Mouse (Mus musculus) embryonic facial prominence, embryonic 10.5 days (tissue): ENCODE measurements around the gene Copg2. TPM values are rescaled to one million over a fixed set of nuclear protein-coding genes. Genes with fewer than 3 reads are reported as not detected.
A peak's percentile ranks its signal among the peaks of the same experiment; 100 is the strongest.

Source experiments
- DNase-seq: peaks from one replicate; pipeline ENCODE4 v3.0.0-alpha.2; 2017; ENCODE audit warnings: low spot score
- H3K27ac ChIP-seq: fragments of 300-500 bp; sonication (generic); replicated peaks from 2 replicates; pipeline ENCODE4 v1.5.1; 2016; ENCODE audit warnings: mild to moderate bottlenecking
- H3K27me3 ChIP-seq: fragments of 300-500 bp; sonication (generic); replicated peaks from 2 replicates; pipeline ENCODE4 v1.6.1; 2016; ENCODE audit warnings: low read depth, mild to moderate bottlenecking; ENCODE audit not compliant: poor library complexity, severe bottlenecking
- H3K36me3 ChIP-seq: fragments of 300-500 bp; sonication (generic); replicated peaks from 2 replicates; pipeline ENCODE4 v1.6.1; 2016; ENCODE audit warnings: mild to moderate bottlenecking, moderate library complexity
- H3K4me1 ChIP-seq: fragments of 300-500 bp; sonication (generic); 2 replicates; pipeline ENCODE4 v1.6.1; 2016
- H3K4me3 ChIP-seq: fragments of 300-500 bp; sonication (generic); 2 replicates; pipeline ENCODE4 v1.5.1; 2016; ENCODE audit warnings: mild to moderate bottlenecking, moderate library complexity
- H3K9me3 ChIP-seq: fragments of 300-500 bp; sonication (generic); 2 replicates; pipeline ENCODE4 v1.6.1; 2016; ENCODE audit warnings: mild to moderate bottlenecking
- WGBS: fragments of 180-500 bp; shearing (Covaris S2); methylation state at CpG from one replicate; pipeline ENCODE4 v1.1.7; 2016; 5-methylcytosine and 5-hydroxymethylcytosine counted together
- polyA plus RNA-seq: library from polyadenylated mRNA; unstranded; fragments of >200 nt; fragmentation: Nextera tagmentation; extraction: Ambion mirVana; gene quantifications from 2 replicates; pipeline ENCODE4 v1.2.1, GENCODE M21; 2016

Gene Copg2
- polyA plus RNA-seq, 1 experiment from 2014 or later, result 31.5 TPM

DNA sequence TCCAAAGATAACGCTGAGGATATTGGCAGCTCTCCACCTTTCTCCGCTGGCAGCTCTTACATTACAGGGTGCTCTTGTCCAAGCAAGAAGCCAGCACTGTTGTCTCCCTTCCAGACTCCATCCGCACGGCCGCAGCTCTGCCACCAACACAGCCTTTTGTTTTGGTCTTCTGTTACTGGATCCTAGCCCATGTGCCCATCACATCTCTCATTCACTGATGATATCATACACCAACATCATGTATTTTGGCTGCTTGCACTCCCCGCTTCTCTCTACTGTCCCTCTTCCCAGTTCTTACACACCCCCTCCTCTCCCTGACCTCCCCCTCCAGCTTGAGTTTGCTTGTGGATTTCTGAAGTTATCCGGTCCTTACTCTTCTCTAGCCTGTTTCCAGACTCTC, 179.8 kb downstream of the Copg2 start:
- Histone ChIP-seq H3K27ac (peak overlapping the region; percentile 51; the same call in 1 of the 2 replicates), H3K9me3 (no peaks in the 10 kb centered on the region), H3K36me3 (no peaks in the 10 kb centered on the region), H3K27me3 (no peaks in the 10 kb centered on the region), H3K4me1 (peaks cover 34% of the 10 kb centered on the region), H3K4me3 (no peak overlapping the region)
- 94% methylated on average over 7 of the region's 7 CpGs for WGBS
- DNase-seq, result no peak

- no peak for DNase-seq
- Histone ChIP-seq H3K27me3 (no peaks in the 10 kb centered on the region), H3K27ac (no peak overlapping the region; the same call in 1 of the 2 replicates), H3K4me3 (no peak overlapping the region), H3K36me3 (no peaks in the 10 kb centered on the region), H3K4me1 (peaks cover 34% of the 10 kb centered on the region), H3K9me3 (no peaks in the 10 kb centered on the region)
- 89% methylated on average over 5 of the region's 5 CpGs for WGBS
Measured at GRCm38 (mm10) chr6:30714891-30715471, 181.6 kb downstream of the Copg2 start.

DNA sequence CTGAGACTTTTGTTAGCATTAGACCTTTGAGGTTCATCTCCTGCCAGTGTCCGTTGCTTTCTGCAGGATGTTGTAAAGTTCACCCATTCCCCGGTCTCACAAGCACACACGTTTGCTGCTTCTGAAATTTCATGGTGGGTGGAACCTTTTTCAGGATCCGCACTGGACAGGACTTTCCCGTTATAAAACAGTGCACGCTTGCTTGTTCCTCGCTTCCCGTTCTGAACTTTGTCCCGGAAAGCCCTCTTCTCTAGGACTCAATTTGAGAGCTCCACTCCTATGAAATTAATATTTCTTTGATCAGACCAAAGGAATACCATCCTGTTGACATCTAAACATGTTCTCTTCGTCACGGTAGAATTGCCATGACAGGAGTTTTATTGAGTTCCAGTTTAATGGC, 182.7 kb downstream of the Copg2 start:
- H3K4me1 ChIP-seq, result peaks cover 40% of the 10 kb centered on the region
- H3K36me3 ChIP-seq, result no peaks in the 10 kb centered on the region
- 89% methylated on average over 11 of the region's 11 CpGs for WGBS
- H3K27me3 ChIP-seq, result no peaks in the 10 kb centered on the region
- H3K27ac ChIP-seq, result peak overlapping the region; percentile 19; the same call in 1 of the 2 replicates
- H3K4me3 ChIP-seq, result no peak overlapping the region
- no peaks in the 10 kb centered on the region for H3K9me3 ChIP-seq
- no peak for DNase-seq

GRCm38 (mm10) chr6:30713455-30713854, 183.1 kb downstream of the Copg2 start:
- H3K4me1 ChIP-seq, result peaks cover 41% of the 10 kb centered on the region
- peak overlapping the region; percentile 19; the same call in 1 of the 2 replicates for H3K27ac ChIP-seq
- no peaks in the 10 kb centered on the region for H3K27me3 ChIP-seq
- H3K4me3 ChIP-seq, result no peak overlapping the region
- H3K36me3 ChIP-seq, result no peaks in the 10 kb centered on the region
- no peak for DNase-seq
- whole genome bisulfite sequencing, result 88% methylated on average over 6 of the region's 6 CpGs
- no peaks in the 10 kb centered on the region for H3K9me3 ChIP-seq

DNA sequence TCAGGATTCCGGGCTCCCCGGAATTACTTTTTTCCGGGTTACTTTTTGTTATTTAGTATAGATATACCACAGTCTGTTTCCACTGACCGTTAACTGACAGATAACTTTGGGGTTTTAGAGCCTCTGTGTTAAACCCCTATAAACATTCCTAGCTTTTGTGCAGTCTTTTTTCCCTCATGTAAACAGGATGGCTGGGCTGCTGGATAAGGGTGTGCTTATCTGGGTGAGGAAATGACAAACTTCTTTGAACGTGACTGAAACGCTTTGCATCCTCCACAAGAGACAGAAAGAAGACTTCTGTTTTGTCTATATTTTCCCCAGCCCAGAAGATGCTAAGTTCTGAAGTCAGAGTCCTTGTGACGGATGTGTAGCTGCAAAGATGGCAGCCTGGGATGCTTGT, 184.1 kb downstream of the Copg2 start:
- Histone ChIP-seq H3K27ac (peak overlapping the region; percentile 52), H3K27me3 (no peaks in the 10 kb centered on the region), H3K4me1 (peaks cover 42% of the 10 kb centered on the region), H3K36me3 (no peaks in the 10 kb centered on the region), H3K4me3 (no peak overlapping the region), H3K9me3 (no peaks in the 10 kb centered on the region)
- 74% methylated on average over 7 of the region's 7 CpGs for WGBS
- DNase-seq, result no peak

GRCm38 (mm10) chr6:30711365-30711763, 185.2 kb downstream of the Copg2 start:
- H3K4me3 ChIP-seq, result no peak overlapping the region
- peaks cover 45% of the 10 kb centered on the region for H3K4me1 ChIP-seq
- 67% methylated on average over 10 of the region's 10 CpGs for WGBS
- no peaks in the 10 kb centered on the region for H3K27me3 ChIP-seq
- no peak for DNase-seq
- H3K27ac ChIP-seq, result no peak overlapping the region; the same call in 1 of the 2 replicates
- no peaks in the 10 kb centered on the region for H3K9me3 ChIP-seq
- no peaks in the 10 kb centered on the region for H3K36me3 ChIP-seq

DNA sequence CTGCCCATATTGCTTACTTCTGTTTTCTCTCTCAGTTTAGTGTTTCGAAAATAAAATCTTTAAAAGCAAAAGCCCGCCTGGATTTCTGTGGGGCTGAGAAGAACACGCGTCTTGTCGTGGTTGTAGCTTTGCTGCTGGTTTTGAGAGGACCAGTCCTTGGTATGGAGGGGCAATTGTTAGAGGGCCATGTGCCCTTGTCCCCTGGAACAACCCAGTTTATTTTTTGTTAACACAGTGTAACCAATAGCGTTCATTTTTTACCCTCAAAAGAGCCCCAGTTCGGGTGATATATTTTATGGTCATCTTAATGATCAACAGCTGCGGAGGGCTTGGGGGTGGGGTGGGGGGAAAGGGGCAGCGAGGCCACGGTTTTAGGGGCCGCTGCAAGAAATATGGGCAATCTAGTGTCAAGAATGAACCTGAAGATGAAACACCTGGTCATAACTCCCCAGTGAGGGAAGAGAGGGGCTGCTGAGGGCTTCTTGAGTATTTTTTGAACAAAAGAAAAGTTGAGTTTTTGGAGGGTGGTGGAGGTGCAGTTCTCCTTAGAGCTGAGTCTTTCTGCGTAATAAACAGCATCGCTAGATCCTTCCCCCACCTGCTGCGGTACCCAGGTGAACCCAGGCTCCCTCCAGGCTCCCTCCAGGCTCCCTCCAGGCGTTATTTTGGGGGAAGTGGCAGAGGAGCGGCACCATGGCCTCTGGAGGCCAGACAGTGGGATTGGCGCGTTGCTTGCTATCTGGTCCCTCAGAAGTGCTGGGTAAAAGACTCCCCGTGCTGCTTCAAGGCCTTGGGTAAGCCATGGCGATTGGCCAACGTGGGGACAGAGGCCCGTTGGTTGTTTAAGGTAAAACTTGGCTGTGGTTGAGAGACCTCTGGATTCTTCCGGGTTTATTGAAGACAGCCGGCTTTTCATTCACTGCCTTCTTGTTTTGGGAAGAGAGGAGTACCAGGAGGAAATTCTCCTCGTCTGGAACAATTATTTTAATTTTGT, 185.9 kb downstream of the Copg2 start:
- DNase-seq, result no peak
- Histone ChIP-seq H3K27ac (peak overlapping the region; percentile 83), H3K27me3 (no peaks in the 10 kb centered on the region), H3K36me3 (no peaks in the 10 kb centered on the region), H3K4me1 (peaks cover 45% of the 10 kb centered on the region), H3K9me3 (no peaks in the 10 kb centered on the region), H3K4me3 (no peak overlapping the region)
- WGBS, result 64% methylated on average over 25 of the region's 25 CpGs

DNA sequence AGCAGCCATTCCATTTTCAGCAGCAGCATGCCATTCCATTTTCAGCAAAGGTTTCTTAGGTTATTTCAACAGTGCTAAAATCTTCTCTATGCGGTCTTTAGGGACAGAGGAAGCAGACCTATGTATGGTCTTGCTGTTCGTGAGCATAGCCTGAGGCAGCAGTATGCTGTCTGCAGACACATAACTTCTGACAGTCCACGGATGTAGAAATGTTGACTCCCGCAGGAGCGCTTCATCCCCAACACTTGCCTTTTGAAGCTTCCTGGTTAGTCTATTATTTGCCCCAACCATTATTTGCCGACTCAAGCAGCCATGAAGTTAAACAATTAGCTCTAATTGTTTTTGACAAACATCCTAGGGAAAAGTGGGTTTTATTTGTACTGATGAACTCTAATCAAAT, 187.5 kb downstream of the Copg2 start:
- no peaks in the 10 kb centered on the region for H3K9me3 ChIP-seq
- H3K36me3 ChIP-seq, result no peaks in the 10 kb centered on the region
- WGBS, result 29% methylated on average over 6 of the region's 6 CpGs
- no peak for DNase-seq
- H3K4me3 ChIP-seq, result no peak overlapping the region
- H3K27ac ChIP-seq, result peak overlapping the region; percentile 73
- peaks cover 48% of the 10 kb centered on the region for H3K4me1 ChIP-seq
- no peaks in the 10 kb centered on the region for H3K27me3 ChIP-seq

DNA sequence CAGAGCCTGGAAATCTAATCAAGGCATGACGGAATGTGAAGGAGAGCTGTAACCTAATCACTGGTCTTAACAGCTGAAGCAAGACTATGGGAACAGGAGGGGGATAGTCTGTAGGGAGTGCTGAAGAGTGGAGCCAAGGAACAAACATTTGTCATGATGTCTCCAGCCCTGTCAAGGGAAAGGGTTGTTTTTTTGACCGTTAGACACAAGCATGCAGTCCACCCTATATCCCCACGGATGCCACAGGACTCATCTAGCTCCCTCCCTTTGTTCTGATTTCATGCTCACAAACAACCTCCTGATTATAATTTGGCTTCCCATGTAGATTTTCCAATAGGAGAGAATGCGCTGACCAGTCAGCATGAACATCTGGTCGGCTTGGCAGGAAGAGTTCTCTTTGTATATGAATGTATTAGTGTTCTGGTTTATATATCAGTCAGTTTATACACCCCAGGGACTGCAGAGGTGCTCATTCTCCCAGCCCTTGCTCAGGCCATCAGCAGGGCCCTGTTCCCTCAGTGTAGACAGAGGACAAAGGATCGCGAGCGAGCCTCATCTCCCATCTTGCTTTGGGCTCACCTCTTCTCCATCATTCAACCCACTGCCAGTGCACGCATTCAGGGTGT, 192.5 kb downstream of the Copg2 start:
- WGBS, result 89% methylated on average over 9 of the region's 9 CpGs
- H3K27me3 ChIP-seq, result no peaks in the 10 kb centered on the region
- H3K36me3 ChIP-seq, result no peaks in the 10 kb centered on the region
- H3K9me3 ChIP-seq, result no peaks in the 10 kb centered on the region
- peak overlapping the region; percentile 73; the same call in 1 of the 2 replicates for H3K27ac ChIP-seq
- H3K4me3 ChIP-seq, result no peak overlapping the region
- peaks cover 38% of the 10 kb centered on the region for H3K4me1 ChIP-seq
- DNase-seq, result no peak

DNA sequence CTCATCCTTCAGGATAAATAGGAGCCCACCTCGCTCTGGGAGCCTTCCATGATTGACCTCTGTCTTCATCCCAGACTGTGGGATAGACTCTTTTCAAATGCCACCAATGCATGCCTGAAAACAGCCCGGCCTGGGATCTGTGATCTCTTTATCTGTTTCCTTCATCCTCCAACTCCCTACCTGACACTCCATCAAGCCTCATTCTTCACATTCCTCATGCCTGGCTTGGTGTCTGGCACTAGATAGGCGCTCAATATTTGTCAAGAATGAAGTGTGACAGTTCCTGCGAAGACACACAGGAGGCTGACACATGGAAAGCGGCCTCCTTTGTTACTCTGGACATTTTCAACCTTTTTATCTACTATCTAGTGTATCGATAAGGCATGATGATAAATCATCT, 193.1 kb downstream of the Copg2 start:
- Histone ChIP-seq H3K4me3 (no peak overlapping the region), H3K9me3 (no peaks in the 10 kb centered on the region), H3K36me3 (no peaks in the 10 kb centered on the region), H3K27ac (peak overlapping the region; percentile 73; the same call in 1 of the 2 replicates), H3K4me1 (peaks cover 35% of the 10 kb centered on the region), H3K27me3 (no peaks in the 10 kb centered on the region)
- 81% methylated on average over 6 of the region's 6 CpGs for WGBS
- no peak for DNase-seq

DNA sequence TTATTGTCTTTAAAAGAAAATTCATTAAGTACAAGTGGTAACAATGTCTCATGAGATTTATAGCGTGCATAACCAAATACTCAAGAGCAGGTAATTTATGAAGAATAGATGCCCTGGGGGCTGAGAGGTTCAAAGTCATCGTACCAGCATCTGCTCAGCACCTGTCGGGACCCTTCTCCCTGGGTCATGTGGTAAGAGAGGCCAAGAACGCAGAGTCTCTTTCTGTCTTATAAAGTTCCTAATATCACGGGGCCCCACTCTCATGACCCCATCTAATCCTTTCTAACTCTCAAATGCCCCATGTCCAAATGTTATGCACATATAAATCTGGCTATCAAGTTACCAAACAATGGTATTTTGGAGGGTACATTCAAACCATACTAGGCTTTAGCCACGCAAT, 193.7 kb downstream of the Copg2 start:
- 70% methylated on average over 6 of the region's 6 CpGs for WGBS
- no peak for DNase-seq
- peak overlapping the region; percentile 42; the same call in 1 of the 2 replicates for H3K27ac ChIP-seq

GRCm38 (mm10) chr6:30700182-30700581, 196.4 kb downstream of the Copg2 start:
- DNase-seq, result no peak
- Histone ChIP-seq H3K36me3 (no peaks in the 10 kb centered on the region), H3K4me3 (no peak overlapping the region), H3K27me3 (no peaks in the 10 kb centered on the region), H3K27ac (peak overlapping the region; percentile 80), H3K4me1 (peaks cover 40% of the 10 kb centered on the region), H3K9me3 (no peaks in the 10 kb centered on the region)
- WGBS, result 54% methylated on average over 6 of the region's 6 CpGs

More for the DNA sequence above, 193.7 kb downstream of the Copg2 start:
- no peak overlapping the region for H3K4me3 ChIP-seq
- no peaks in the 10 kb centered on the region for H3K9me3 ChIP-seq
- H3K4me1 ChIP-seq, result peaks cover 37% of the 10 kb centered on the region
- H3K27me3 ChIP-seq, result no peaks in the 10 kb centered on the region
- H3K36me3 ChIP-seq, result no peaks in the 10 kb centered on the region
